Mouse (Mus musculus) lung, adult 2 months (tissue): ENCODE data around the gene Dnttip1. TPM values are rescaled to one million over a fixed set of nuclear protein-coding genes. Genes with fewer than 3 reads are reported as not detected.
"Not testable (repeated sequence)": the region's sequence is repeated elsewhere in the genome, so short reads cannot be mapped to it uniquely, and the experiment has no call there.

ENCODE experiments used
- DNase-seq: peaks from one replicate; pipeline ENCODE4 v3.0.0; 2022
- H3K4me1 ChIP-seq: fragments of 200-500 bp; 2 replicates; pipeline ENCODE4 v1.6.1; 2011; ENCODE audit warnings: low read length; ENCODE audit not compliant: control insufficient read depth, insufficient read depth
- H3K4me3 ChIP-seq: fragments of 200-500 bp; replicated peaks from 2 replicates; pipeline ENCODE3; 2011; ENCODE audit warnings: low read depth, mild to moderate bottlenecking, control low read depth, low read length; ENCODE audit errors: extremely low read depth
- CTCF ChIP-seq: fragments of 200-500 bp; IDR thresholded peaks from 2 replicates; pipeline ENCODE4 v1.5.1; 2011; ENCODE audit warnings: mild to moderate bottlenecking, low read length, control low read depth; ENCODE audit not compliant: insufficient read depth
- POLR2A ChIP-seq: fragments of 200-500 bp; IDR thresholded peaks from 2 replicates; pipeline ENCODE4 v1.6.1; 2011; ENCODE audit warnings: low read depth, mild to moderate bottlenecking, control low read depth, low read length, borderline replicate concordance; ENCODE audit errors: extremely low read depth
- WGBS: fragments of 180-500 bp; shearing (Covaris S2); methylation state at CpG from one replicate; pipeline ENCODE4 v1.1.7; 2018; 5-methylcytosine and 5-hydroxymethylcytosine counted together
- polyA plus RNA-seq: library from polyadenylated mRNA; depleted of rRNA; stranded (reverse); fragments of >200 nt; gene quantifications from 2 replicates; pipeline ENCODE4 v1.2.3, GENCODE M21; 2012

The Dnttip1 gene
- polyA plus RNA-seq, 1 experiment, result 25.5 TPM

DNA sequence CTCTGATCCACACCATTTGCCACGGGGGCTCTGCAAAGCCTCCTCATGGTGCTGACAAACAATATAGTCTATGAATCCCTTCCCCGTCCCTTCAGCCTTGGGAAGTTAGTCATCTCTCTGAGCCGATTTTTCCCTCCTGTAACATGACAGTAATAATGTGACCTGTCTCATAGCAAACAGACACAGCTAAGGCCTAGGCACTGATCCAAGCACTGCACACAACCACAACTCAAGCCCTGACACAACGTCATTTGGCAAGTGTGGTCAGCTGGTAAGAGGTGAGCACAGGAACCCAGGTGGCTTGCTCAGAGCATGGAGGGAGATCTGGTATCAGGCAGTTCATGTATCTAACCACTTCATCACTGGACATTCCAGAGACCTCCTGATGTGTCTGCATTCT is 50.1 kb downstream of the Dnttip1 start:
- Histone ChIP-seq H3K4me1 (peaks cover 4% of the 10 kb centered on the region), H3K4me3 (no peak overlapping the region)
- WGBS, result 77% methylated on average over 4 of the region's 4 CpGs
- DNase-seq, result no peak
- TF ChIP-seq CTCF (no peak), POLR2A (no peak)

DNA sequence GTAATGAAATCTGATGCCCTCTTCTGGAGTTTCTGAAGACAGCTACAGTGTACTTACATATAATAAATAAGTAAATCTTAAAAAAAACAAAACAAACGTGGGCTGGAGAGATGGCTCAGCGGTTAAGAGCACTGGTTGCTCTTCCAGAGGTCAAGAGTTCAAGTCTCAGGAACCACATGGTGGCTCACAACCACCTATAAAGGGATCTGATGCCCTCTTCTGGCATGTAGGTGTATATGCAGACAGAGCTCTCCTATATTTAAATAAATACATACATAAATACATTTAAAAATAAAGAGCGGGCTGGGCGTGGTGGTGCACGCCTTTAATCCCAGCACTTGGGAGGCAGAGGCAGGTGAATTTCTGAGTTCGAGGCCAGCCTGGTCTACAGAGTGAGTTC is 52.8 kb downstream of the Dnttip1 start:
- 64% methylated on average over 6 of the region's 6 CpGs for WGBS
- DNase-seq, H3K4me1 ChIP-seq, H3K4me3 ChIP-seq: not testable (repeated sequence)

DNA sequence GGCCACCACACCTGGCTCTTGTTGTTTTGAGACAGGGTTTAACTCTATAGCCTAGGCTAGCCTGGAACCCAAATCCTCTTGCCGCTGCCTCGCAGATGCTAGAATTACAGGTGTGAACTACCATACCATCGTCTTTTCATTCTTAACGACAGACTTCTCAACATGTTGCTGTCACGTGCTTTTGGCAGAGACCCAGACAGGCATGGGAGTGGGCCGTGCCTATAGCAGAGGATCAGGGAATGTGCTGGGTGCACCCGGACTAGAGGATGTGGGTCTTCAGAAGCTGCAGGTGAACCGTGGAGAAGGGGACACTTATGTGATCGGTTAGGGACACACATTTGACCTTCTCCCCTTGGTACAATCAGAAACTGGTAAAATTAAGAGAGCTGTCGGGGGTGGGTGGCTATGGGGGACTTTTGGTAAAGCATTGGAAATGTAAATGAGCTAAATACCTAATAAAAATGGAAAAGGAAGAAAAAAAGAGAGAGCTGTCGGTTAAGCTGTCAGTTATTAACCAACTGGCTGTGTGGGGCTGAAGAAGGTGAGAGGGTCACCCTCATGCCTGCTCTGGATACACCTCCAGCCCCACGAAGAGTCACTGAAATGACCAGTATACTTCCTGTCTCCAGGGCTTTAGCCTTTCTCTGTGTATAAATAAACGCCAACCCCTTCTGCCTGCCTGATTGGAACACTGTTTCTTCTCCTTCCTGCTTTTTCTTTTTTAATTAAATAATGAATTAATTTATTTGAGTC is 54.6 kb downstream of the Dnttip1 start:
- DNase-seq, result no peak
- 81% methylated on average over 13 of the region's 13 CpGs for WGBS
- peaks cover 3% of the 10 kb centered on the region; the same call in 1 of the 2 replicates for H3K4me1 ChIP-seq
- no peak overlapping the region for H3K4me3 ChIP-seq
- no peak for TF ChIP-seq CTCF

DNA sequence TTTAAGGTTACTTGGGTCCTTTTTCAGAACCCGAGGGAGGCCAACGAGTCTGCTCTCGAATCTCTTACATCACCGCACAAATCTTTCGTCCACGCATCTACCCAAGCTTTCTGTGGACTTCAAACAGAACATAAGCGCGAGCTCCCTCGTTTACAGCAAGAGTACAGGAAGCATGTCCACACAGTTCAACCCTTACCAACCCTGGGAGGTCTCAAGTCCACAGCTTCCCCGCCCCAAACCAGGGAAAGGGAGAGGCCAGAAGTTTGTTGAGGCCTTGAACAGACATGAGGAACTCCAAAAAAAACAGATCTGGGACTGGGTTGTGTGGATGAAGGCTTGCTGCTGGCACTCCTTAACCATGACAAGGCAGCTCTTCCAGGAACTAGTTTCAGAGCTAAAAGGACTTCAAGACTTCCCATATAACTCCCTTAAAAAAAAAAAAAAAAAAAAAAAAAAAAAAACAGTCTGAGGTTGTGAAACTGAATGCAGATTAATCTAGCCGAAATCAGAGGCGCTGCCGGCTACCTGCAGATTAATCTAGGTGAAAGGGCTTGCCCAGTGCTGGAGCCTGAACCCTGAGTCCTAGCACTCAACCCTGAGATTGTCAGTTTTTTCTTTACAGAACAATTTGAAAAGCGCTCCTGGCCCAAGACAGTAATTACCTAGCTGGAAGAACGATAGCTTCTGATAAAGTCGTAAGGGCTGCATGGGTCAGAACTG is 57.6 kb downstream of the Dnttip1 start:
- DNase-seq, result no peak
- TF ChIP-seq CTCF (no peak), POLR2A (no peak)
- Histone ChIP-seq H3K4me3 (no peak overlapping the region), H3K4me1 (peaks cover 3% of the 10 kb centered on the region; the same call in 1 of the 2 replicates)
- 80% methylated on average over 16 of the region's 16 CpGs for WGBS

DNA sequence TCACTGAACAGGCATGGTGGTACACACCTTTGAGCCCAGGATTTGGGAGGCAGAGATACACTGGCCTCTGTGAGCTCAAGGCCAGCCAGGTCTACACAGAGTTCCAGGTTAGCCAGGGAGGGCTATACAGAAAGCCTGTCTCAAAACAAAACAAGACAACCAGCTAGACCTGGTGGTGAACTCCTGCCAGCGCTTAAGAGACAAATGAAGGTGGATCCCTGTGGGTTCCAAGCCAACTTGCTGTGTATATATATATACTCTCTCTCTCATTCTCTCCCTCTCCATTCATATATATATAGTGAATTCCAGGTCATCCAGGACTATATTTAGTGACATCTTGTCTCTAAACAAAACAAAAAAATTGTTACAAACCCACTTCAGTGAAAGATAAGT is 58.1 kb downstream of the Dnttip1 start:
- H3K4me3 ChIP-seq, result no peak overlapping the region
- WGBS, result 50% methylated on average over 1 of the region's 1 CpGs
- TF ChIP-seq POLR2A, result no peak
- no peak for TF ChIP-seq CTCF
- H3K4me1 ChIP-seq, result peaks cover 3% of the 10 kb centered on the region; the same call in 1 of the 2 replicates
- no peak for DNase-seq

DNA sequence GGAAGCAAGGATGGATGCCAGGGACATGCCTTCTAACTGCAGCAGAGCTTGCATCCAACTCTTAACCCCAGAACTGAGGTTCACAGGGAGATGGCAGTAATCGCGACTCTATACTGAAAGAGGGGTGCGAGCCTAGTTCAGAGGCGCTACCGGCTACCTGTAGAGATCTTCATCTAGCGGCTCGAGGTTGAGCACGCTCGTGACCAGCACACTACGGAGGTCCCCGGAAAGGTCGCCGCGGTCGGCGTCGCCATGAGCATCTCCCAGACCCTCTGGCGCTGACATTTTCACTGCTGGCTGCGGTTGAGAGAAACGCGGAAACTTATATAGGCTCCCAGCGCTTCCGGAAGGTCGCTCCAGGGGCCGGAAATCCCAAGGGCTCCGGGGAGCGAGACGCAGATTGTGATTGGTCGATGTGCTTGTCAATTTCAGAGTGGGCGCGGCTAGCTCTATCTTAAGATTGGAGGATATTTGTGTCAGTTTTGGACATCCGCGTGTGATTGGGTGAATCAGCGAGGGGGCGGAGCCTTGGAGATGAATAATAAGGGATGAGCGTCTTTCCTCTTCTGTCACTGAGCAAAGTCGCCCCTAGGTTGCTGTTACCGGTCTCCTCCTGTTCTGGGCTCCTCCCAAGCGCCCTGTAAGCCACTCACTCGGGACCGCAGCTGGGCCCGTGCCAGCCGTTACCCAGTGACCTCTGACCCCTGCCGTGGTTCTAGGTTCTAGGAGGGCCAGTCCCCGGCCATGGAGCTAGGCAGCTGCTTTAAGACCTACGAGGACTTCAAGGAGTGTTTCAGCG is 58.9 kb downstream of the Dnttip1 start, which contains the start of the genes Acot8 and Zswim3:
Acot8 (minus strand) TSS at position 350 of the 799 bp plus-strand sequence.
Zswim3 (plus strand) TSS at position 566 of the 799 bp plus-strand sequence.
- under 1% methylated on average over 47 of the region's 47 CpGs for WGBS
- peak; percentile 98 for DNase-seq
- H3K4me1 ChIP-seq, result peaks cover 3% of the 10 kb centered on the region; the same call in 1 of the 2 replicates
- TF ChIP-seq POLR2A (peak; percentile 88), CTCF (no peak)
- H3K4me3 ChIP-seq, result peak within 1 kb of the TSS; percentile 95

DNA sequence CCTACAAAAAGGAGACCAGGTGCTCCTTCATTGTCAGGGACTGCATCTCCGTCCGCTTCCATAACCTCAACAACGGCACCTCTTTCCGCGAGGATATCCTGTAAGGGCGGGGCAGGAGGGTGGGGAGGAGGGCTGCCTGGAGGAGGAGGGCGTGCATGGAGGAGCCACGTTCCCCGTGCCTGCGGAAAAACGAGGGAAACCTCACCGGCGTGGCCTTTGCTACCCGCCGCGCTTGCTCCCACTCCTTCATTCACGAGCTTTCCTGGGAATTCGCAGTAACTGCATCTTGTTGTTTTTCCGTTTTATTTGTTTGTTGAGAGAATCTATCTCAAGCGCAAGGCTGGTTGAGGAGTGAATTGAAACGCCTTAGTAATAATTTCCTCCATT is 59.5 kb downstream of the Dnttip1 start:
- Histone ChIP-seq H3K4me3 (peak overlapping the region; percentile 91), H3K4me1 (peaks cover 3% of the 10 kb centered on the region; the same call in 1 of the 2 replicates)
- WGBS, result under 1% methylated on average over 21 of the region's 21 CpGs
- TF ChIP-seq POLR2A (no peak), CTCF (no peak)
- DNase-seq, result no peak

DNA sequence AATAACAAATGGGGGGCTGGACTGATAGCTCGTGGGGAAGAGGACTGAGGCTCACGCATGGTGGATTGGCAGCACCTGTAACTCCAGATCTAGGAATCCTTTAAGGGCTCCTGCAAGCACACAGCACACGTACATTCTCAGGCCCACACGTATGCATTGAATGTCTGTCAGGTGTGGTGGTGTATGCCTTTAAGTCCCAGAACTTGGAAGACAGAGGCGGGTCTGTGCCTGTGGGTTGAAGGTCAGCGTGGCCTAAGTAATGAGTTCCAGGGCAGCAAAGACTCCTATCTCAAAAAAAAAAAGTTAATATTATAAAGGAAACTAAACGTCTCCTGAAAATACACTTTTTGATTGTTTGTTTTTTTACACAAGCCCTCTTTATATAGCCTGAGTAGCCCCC is 60.8 kb downstream of the Dnttip1 start:
- H3K4me3 ChIP-seq, result no peak overlapping the region

DNA sequence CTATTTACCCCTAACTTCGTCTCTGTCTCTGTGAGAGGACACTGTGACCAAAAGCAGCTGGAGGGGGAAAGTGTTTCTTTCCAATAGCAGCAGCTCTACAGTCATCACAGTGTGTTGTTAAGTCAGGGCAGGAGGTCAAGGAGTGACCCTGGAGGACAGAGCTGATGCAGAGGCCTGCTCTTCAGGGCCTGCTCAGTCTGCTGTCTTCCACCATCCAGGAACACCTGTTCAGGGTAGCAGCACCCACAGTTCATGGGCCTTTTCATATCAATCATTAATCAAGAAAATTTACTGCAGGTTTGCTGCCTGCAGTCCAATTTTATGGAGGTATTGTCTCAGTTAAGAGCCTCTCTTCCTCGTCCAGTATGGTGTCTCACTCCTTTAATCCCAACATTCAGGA is 67.8 kb downstream of the Dnttip1 start:
- no peak for DNase-seq
- no peaks in the 10 kb centered on the region; the same call in 1 of the 2 replicates for H3K4me1 ChIP-seq
- no peak overlapping the region for H3K4me3 ChIP-seq
- WGBS, result 57% methylated on average over 2 of the region's 2 CpGs
- TF ChIP-seq CTCF (no peak), POLR2A (no peak)

More for the DNA sequence above, 60.8 kb downstream of the Dnttip1 start:
- no peak for TF ChIP-seq CTCF
- TF ChIP-seq POLR2A, result no peak
- H3K4me1 ChIP-seq, result peaks cover 3% of the 10 kb centered on the region; the same call in 1 of the 2 replicates
- WGBS, result 76% methylated on average over 7 of the region's 7 CpGs
- no peak for DNase-seq
